Comparison of ENCODE assay signal across 8 mouse cellular contexts in the genomic region with DNA sequence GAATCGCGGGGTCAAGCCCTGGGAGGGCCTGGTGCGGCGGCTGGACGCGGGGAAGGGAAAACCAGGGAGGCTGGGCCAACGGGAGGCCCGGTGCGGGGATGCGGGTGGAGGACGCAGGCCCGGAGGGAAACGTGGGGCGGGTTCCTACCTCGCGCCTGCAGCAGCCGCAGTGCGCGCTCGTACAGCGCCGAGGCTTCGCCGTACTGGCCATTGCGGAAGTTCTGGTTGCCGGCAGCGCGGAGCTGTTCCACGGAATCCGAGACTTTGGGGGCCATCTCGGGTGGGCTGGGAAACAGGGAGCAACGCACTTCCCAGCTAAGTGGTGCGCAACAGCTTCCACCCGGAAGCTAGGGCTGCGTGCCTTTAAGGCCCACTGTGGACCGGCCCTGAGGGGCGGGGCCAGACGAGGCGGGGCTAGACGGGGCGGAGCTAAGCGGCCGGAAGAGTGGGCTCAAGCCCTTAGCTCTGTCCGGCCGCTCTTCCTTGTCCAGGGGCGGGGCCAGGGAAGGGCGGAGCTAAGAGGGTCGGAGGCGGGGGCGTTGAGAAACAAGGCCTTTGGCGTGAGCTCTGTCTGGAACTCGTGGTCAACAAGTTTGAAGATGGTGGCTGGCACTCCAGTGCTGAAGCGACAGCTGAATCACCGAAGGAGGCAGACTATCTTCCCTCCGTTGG. TPM values are rescaled to one million over a fixed set of nuclear protein-coding genes. Genes with fewer than 3 reads are reported as not detected.
DNase-seq lines count a peak whose midpoint lies in the region; ATAC-seq and TF ChIP-seq lines count a peak whose summit lies in the region.

A gene (minus strand): TSS at position 405 of the 672 bp plus-strand sequence.

- H3K9me3 ChIP-seq in embryonic facial prominence, embryonic 15.5 days (replicated peaks), result no peaks in the 10 kb centered on the region
- H3K9me3 ChIP-seq in kidney, embryonic 14.5 days (ENCODE audit: control insufficient read depth, low read length), result no peaks in the 10 kb centered on the region
- no peaks in the 10 kb centered on the region for H3K9me3 ChIP-seq in limb, embryonic 15.5 days

- ATAC-seq in embryonic facial prominence, embryonic 15.5 days (ENCODE audit: insufficient number of reproducible peaks, low FRiP score, low TSS enrichment, low read depth), result peak; percentile 96
- ATAC-seq in kidney, embryonic 14.5 days (ENCODE audit: low FRiP score, low TSS enrichment), result peak; percentile 98
- peak; percentile 96 for ATAC-seq in limb, embryonic 15.5 days (ENCODE audit: insufficient number of reproducible peaks, low FRiP score, low TSS enrichment, low read depth)

- peak; percentile 99 for TF ChIP-seq POLR2A in bone marrow, adult 2 months (IDR thresholded peaks at IDR 0.05; ENCODE audit: borderline replicate concordance, control insufficient read depth, low read depth, low read length)

- 1% methylated on average over 55 of the region's 55 CpGs for WGBS in bone marrow, adult 2 months
- under 1% methylated on average over 54 of the region's 55 CpGs for WGBS in embryonic facial prominence, embryonic 15.5 days
- under 1% methylated on average over 48 of the region's 55 CpGs for WGBS in kidney, embryonic 14.5 days
- 1% methylated on average over 55 of the region's 55 CpGs for WGBS in limb, embryonic 15.5 days

- peaks cover 2% of the 10 kb centered on the region; the same call in 1 of the 2 replicates for H3K4me1 ChIP-seq in bone marrow, adult 2 months (ENCODE audit: control insufficient read depth, insufficient read depth, low read length)
- peaks cover 32% of the 10 kb centered on the region for H3K4me1 ChIP-seq in embryonic facial prominence, embryonic 15.5 days
- peaks cover 23% of the 10 kb centered on the region for H3K4me1 ChIP-seq in kidney, embryonic 14.5 days (ENCODE audit: control insufficient read depth, insufficient read depth, low read length)
- H3K4me1 ChIP-seq in limb, embryonic 15.5 days, result peaks cover 27% of the 10 kb centered on the region

- peak; percentile 98 for DNase-seq in 416B (ENCODE audit: low read depth)
- peak; percentile 94 to 96 for DNase-seq in heart, adult 9 months (ENCODE audit: low spot score in 2 of 2)
- DNase-seq in monocyte, adult 2 months (ENCODE audit: low read depth in 1 of 2, low spot score in 2 of 2), result peak; percentile 82 to 88
- peak; percentile 96 for DNase-seq in spleen, postnatal 36 days (ENCODE audit: low spot score in 2 of 2)

- H3K36me3 ChIP-seq in embryonic facial prominence, embryonic 15.5 days, result peaks cover 10% of the 10 kb centered on the region
- H3K36me3 ChIP-seq in kidney, embryonic 14.5 days (ENCODE audit: control insufficient read depth, insufficient read depth, low read length), result peaks cover 8% of the 10 kb centered on the region; the same call in 1 of the 2 replicates
- H3K36me3 ChIP-seq in limb, embryonic 15.5 days, result peaks cover 7% of the 10 kb centered on the region; the same call in 1 of the 2 replicates

- no peaks in the 10 kb centered on the region for H3K27me3 ChIP-seq in embryonic facial prominence, embryonic 15.5 days
- H3K27me3 ChIP-seq in kidney, embryonic 14.5 days (ENCODE audit: control insufficient read depth, insufficient read depth, low read length), result no peaks in the 10 kb centered on the region
- H3K27me3 ChIP-seq in limb, embryonic 15.5 days, result no peaks in the 10 kb centered on the region

- peak within 1 kb of the TSS; percentile 84 for H3K4me2 ChIP-seq in embryonic facial prominence, embryonic 15.5 days (replicated peaks)
- H3K4me2 ChIP-seq in kidney, embryonic 14.5 days (replicated peaks; ENCODE audit: low read depth, low read length), result peak within 1 kb of the TSS; percentile 83
- H3K4me2 ChIP-seq in limb, embryonic 15.5 days, result peak within 1 kb of the TSS; percentile 89

- peak within 1 kb of the TSS; percentile 86 for H3K9ac ChIP-seq in embryonic facial prominence, embryonic 15.5 days
- peak within 1 kb of the TSS; percentile 88 for H3K9ac ChIP-seq in kidney, embryonic 14.5 days (ENCODE audit: low read depth, low read length)
- H3K9ac ChIP-seq in limb, embryonic 15.5 days, result peak within 1 kb of the TSS; percentile 89

- TF ChIP-seq CTCF in bone marrow, adult 2 months (IDR thresholded peaks at IDR 0.05; ENCODE audit: control insufficient read depth, insufficient read depth, low read length), result no peak; the same call in 1 of the 2 replicates

- H3K4me3 ChIP-seq in bone marrow, adult 2 months (replicated peaks; ENCODE audit: control insufficient read depth, low read depth, low read length), result peak within 1 kb of the TSS; percentile 74
- peak within 1 kb of the TSS; percentile 92 for H3K4me3 ChIP-seq in embryonic facial prominence, embryonic 15.5 days (replicated peaks)
- H3K4me3 ChIP-seq in kidney, embryonic 14.5 days (ENCODE audit: low read length), result peak within 1 kb of the TSS; percentile 80
- H3K4me3 ChIP-seq in limb, embryonic 15.5 days, result peak within 1 kb of the TSS; percentile 97

- H3K27ac ChIP-seq in bone marrow, adult 2 months (ENCODE audit: control insufficient read depth, insufficient read depth, low read depth, low read length, poor library complexity), result peak within 1 kb of the TSS; percentile 78
- peak within 1 kb of the TSS; percentile 90 for H3K27ac ChIP-seq in embryonic facial prominence, embryonic 15.5 days (replicated peaks)
- peak within 1 kb of the TSS; percentile 83 for H3K27ac ChIP-seq in kidney, embryonic 14.5 days (ENCODE audit: low read depth, low read length)
- peak within 1 kb of the TSS; percentile 89 for H3K27ac ChIP-seq in limb, embryonic 15.5 days

RNA-seq across cellular contexts. Expression of the gene that starts here (rescaled TPM):
- polyA plus RNA-seq in bone marrow, adult 2 months (2011; ENCODE audit: insufficient read depth, insufficient read length, low replicate concordance, missing spikeins), result 34.6 and 50.9 TPM in 2 replicates
- 59.1 and 66.0 TPM in 2 replicates for polyA plus RNA-seq in embryonic facial prominence, embryonic 15.5 days (2015; fragmentation: Nextera tagmentation; extraction: Ambion mirVana)
- polyA plus RNA-seq in kidney, embryonic 14.5 days (2014; fragmentation: Nextera tagmentation; extraction: Ambion mirVana), result 63.4 and 70.5 TPM in 2 replicates
- 49.1 and 53.7 TPM in 2 replicates for polyA plus RNA-seq in limb, embryonic 15.5 days (2015; fragmentation: Nextera tagmentation; extraction: Ambion mirVana)

Comparison
In these comparisons a context has a peak if more than half of its experiments do, and no peak if none do; other contexts are left out.
1. Peak in every context shown above with its lines: DNase-seq, ATAC-seq, H3K4me3 ChIP-seq and H3K27ac ChIP-seq.